Mouse (Mus musculus) liver, postnatal 0 days (tissue): ENCODE results near the gene Siglece. TPM values are rescaled to one million over a fixed set of nuclear protein-coding genes. Genes with fewer than 3 reads are reported as not detected.
"Not testable (repeated sequence)": the region's sequence is repeated elsewhere in the genome, so short reads cannot be mapped to it uniquely, and the experiment has no call there.

ENCODE experiments used
- ATAC-seq: fragments of 200-750 bp; cut with Nextera tagmentation; 2 replicates; pipeline ENCODE4 v1.8.0; 2017; ENCODE audit warnings: mild to moderate bottlenecking, moderate library complexity
- DNase-seq: peaks from one replicate; pipeline ENCODE4 v3.0.0-alpha.2; 2016
- H3K27ac ChIP-seq: fragments of 300-500 bp; sonication (generic); 2 replicates; pipeline ENCODE4 v1.5.1; 2014; ENCODE audit warnings: antibody characterized with exemption, moderate library complexity, mild to moderate bottlenecking, low read depth
- H3K27me3 ChIP-seq: fragments of 300-500 bp; sonication (generic); 2 replicates; pipeline ENCODE4 v1.6.1; 2014; ENCODE audit warnings: low read length, control low read depth, mixed read lengths; ENCODE audit not compliant: insufficient read depth
- H3K36me3 ChIP-seq: fragments of 300-500 bp; sonication (generic); replicated peaks from 2 replicates; pipeline ENCODE4 v1.6.1; 2014; ENCODE audit warnings: mild to moderate bottlenecking, control low read depth, low read length, moderate library complexity, mixed read lengths; ENCODE audit not compliant: insufficient read depth
- H3K4me1 ChIP-seq: fragments of 300-500 bp; sonication (generic); 2 replicates; pipeline ENCODE4 v1.6.1; 2014; ENCODE audit warnings: antibody characterized with exemption, mild to moderate bottlenecking, control low read depth; ENCODE audit not compliant: insufficient read depth
- H3K4me2 ChIP-seq: fragments of 300-500 bp; sonication (generic); 2 replicates; pipeline ENCODE4 v1.6.1; 2014; ENCODE audit warnings: low read depth, mild to moderate bottlenecking, low read length, moderate library complexity, mixed read lengths
- H3K4me3 ChIP-seq: fragments of 300-500 bp; sonication (generic); 2 replicates; pipeline ENCODE4 v1.5.1; 2014; ENCODE audit warnings: low read depth, low read length
- H3K9ac ChIP-seq: fragments of 300-500 bp; sonication (generic); replicated peaks from 2 replicates; pipeline ENCODE4 v1.6.1; 2014; ENCODE audit warnings: mild to moderate bottlenecking, moderate library complexity
- H3K9me3 ChIP-seq: fragments of 300-500 bp; sonication (generic); 2 replicates; pipeline ENCODE4 v1.6.1; 2016; ENCODE audit warnings: mild to moderate bottlenecking, control low read depth, low read length, mixed read lengths
- CTCF ChIP-seq: sonication (generic); IDR thresholded peaks from 2 replicates; pipeline ENCODE4 v1.5.1; 2016; ENCODE audit warnings: antibody characterized with exemption, low read depth
- EP300 ChIP-seq: IDR thresholded peaks from 2 replicates; pipeline ENCODE4 v1.6.1; 2016; ENCODE audit warnings: antibody characterized with exemption, low read depth, mild to moderate bottlenecking
- WGBS: fragments of 180-500 bp; shearing (Covaris S2); extraction: QIAGEN DNeasy Blood & Tissue Kit; methylation state at CpG from one replicate; pipeline ENCODE4 v1.1.7; 2014; ENCODE audit not compliant: insufficient replicate concordance; 5-methylcytosine and 5-hydroxymethylcytosine counted together
- polyA plus RNA-seq: library from polyadenylated mRNA; unstranded; fragments of >200 nt; fragmentation: Nextera tagmentation; extraction: Ambion mirVana; gene quantifications from 2 replicates; pipeline ENCODE4 v1.2.1, GENCODE M21; 2015

The Siglece gene
- polyA plus RNA-seq, 1 experiment from 2014 or later: 5.8 TPM

DNA sequence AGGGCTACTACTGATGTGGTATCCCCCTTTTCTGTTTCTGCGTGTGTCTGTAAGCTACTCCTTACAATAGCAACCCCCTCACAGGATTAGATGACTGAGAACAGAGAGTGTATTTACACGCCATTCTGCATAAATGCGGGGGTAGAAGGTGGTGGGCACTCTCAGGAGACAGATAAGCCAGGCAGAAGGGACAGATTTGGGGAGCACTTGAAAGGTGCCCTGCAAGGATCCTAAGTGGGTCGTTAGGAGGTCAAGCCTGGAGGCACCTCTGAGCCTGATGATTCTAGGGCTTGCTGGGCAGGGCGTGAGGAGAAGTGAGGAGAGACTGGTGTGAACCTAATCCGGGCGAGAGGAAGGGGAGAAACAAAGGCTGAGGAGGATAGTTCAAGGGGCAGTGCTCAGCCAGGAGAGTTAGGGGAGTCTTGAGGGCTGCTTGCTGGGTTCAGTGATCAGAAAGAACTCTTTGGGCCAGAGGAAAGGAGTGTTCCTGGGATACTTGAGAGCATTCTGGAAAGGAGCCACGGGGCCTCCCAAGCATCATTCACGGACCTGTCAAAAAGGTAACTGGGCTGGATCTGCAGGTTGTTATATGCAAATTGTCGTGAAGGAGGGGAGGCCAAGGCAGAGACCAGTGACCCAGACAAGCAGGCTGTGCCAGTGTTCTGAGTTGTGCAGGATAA is 12.8 kb upstream of the Siglece start:
- Histone ChIP-seq H3K4me3 (peak overlapping the region; percentile 66), H3K9ac (peak overlapping the region; percentile 67), H3K36me3 (peaks cover 24% of the 10 kb centered on the region), H3K4me2 (peak overlapping the region; percentile 74), H3K27me3 (no peaks in the 10 kb centered on the region), H3K9me3 (no peaks in the 10 kb centered on the region), H3K27ac (no peak overlapping the region), H3K4me1 (peaks cover 11% of the 10 kb centered on the region)
- TF ChIP-seq CTCF (no peak), EP300 (no peak)
- no peak for DNase-seq
- no peak for ATAC-seq
- 17% methylated on average over 10 of the region's 10 CpGs for WGBS

DNA sequence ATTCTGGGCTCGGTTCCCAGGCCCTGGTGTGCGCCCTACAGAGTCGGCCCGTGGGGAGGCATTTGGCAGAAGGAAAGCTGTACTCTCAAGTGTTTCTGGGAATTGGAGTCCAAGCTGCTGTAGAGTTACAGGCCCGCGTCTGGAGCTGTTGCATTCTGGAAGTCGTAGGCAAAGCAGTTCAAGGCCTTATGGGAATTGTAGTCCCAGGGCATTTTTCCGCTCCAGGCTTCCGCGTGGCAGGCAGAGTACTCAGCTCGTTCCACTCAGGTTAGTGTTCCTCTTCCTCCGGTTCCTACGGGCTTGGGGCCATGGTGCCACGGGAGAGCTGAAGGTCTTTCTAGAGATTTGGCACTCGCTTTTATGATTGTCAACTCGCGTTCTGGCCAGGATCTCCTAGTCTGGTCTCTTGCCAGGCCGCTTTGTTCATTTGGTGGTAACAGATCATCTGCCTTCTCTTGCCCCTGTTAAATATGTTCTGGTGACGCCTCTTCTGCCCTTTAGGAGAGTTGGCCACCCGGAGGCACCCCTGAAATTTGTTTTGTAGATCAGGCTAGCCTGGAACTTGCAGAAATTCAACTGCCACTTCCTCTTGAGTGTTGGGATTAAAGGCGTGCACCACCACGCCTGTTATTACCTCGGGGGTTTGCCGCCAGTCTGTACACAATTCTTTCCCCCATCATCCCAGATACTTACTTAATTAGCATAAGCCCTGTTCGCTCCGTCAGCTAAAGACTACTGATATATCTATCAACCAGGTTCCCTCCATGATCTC is 12.0 kb upstream of the Siglece start, which contains the start of gene Ctu1:
Ctu1 (plus strand) TSS at position 208 of the 772 bp plus-strand sequence.
- under 1% methylated on average over 26 of the region's 26 CpGs for WGBS
- no peaks in the 10 kb centered on the region for H3K9me3 ChIP-seq
- peak within 1 kb of the TSS; percentile 49 for H3K27ac ChIP-seq
- H3K4me2 ChIP-seq: peak within 1 kb of the TSS; percentile 74
- peaks cover 18% of the 10 kb centered on the region for H3K36me3 ChIP-seq
- ATAC-seq: peak; percentile 98
- TF ChIP-seq CTCF (no peak), EP300 (no peak)
- peak within 1 kb of the TSS; percentile 66 for H3K4me3 ChIP-seq
- no peaks in the 10 kb centered on the region for H3K27me3 ChIP-seq
- peaks cover 11% of the 10 kb centered on the region for H3K4me1 ChIP-seq
- peak within 1 kb of the TSS; percentile 67 for H3K9ac ChIP-seq
- peak; percentile 83 for DNase-seq

DNA sequence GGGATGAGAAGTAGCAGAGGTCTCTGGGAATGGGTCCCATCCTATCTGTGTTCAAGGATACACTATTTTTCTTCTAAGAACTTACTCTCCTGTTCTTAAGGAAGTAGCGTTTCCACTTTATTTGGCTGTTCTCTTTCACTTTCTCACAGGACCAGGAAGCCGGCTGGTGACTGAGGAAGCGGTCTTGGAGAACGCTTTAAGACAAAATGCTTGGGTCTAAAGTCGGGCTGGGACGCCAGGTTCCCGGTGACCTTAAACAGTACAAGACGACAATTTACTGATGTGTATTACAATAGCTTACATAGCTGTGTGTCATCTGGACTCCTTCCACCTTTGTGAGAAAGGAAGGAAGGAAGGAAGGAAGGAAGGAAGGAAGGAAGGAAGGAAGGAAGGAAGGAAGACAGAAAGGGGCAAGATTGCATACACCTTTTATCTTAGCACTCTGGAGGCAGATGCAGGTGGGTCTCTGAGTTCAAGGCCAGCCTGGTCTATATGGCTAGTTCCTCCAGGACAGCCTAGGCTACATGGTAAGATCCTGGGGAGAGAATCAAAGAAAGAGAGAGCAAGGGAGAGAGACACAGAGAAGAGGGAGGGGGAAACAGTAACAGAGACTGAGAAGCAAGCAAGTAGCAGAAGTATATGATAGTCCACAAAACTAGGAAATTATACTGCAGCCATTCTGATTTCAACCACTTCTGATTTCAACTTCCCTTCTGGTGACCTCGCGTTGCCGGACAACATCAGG is 11.3 kb upstream of the Siglece start:
- ATAC-seq (no peak; the same call in 1 of the 2 replicates), DNase-seq (no peak)
- TF ChIP-seq CTCF (no peak), EP300 (no peak)
- Histone ChIP-seq H3K9ac (peak overlapping the region; percentile 12; the same call in 1 of the 2 replicates), H3K36me3 (peaks cover 11% of the 10 kb centered on the region), H3K27ac (peak overlapping the region; percentile 46), H3K9me3 (no peaks in the 10 kb centered on the region), H3K27me3 (no peaks in the 10 kb centered on the region), H3K4me2 (peak overlapping the region; percentile 74), H3K4me3 (peak overlapping the region; percentile 66), H3K4me1 (peaks cover 11% of the 10 kb centered on the region)
- WGBS: 59% methylated on average over 11 of the region's 11 CpGs

DNA sequence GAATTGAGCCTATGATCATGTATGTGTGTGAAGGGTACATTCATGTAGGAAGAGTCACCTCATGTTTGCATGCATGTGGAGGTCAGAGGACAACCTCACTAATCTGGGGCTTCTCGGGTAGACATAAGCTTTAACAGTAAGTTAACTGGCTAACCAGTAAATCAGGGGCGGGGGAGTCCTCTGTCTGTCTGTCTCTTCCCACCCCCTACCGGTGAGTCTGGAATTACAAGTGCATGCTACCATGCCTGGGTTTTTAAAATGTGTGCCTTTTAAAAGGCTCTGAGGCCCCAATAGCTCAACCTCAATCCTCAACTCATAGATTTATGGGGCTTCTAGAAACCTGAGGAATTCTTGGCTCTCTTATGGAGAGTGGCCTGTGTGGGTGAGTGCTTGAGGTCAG is 8.6 kb upstream of the Siglece start:
- no peaks in the 10 kb centered on the region for H3K27me3 ChIP-seq
- TF ChIP-seq CTCF (peak; percentile 62), EP300 (no peak)
- peak overlapping the region; percentile 24; the same call in 1 of the 2 replicates for H3K27ac ChIP-seq
- DNase-seq (peak; percentile 55), ATAC-seq (no peak)
- no peak overlapping the region for H3K4me3 ChIP-seq
- no peaks in the 10 kb centered on the region for H3K9me3 ChIP-seq
- no peak overlapping the region for H3K9ac ChIP-seq
- peaks cover 11% of the 10 kb centered on the region for H3K4me1 ChIP-seq
- H3K36me3 ChIP-seq: no peaks in the 10 kb centered on the region
- 10% methylated on average over 3 of the region's 3 CpGs for WGBS
- no peak overlapping the region for H3K4me2 ChIP-seq

DNA sequence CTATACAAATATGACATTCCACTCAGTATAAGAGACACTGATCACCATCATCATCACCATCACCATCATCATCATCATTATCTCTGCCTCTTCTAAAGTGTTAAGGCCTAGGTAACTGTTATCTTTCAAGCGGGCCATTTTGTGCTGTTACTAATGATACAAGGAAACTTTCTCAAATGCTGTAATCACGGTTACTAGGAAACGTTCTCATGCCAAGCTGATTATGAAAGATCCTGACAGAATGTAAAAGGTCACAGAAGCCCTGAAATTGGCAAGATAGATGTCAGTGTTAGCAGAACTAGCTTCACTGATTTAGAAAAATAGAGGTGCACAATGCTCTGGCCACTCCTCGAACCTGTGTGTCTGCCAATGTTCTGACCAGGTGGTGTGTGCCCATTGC is 7.3 kb upstream of the Siglece start:
- not testable (repeated sequence) for H3K4me1 ChIP-seq, H3K36me3 ChIP-seq, H3K27me3 ChIP-seq, H3K9me3 ChIP-seq, DNase-seq, ATAC-seq, H3K4me2 ChIP-seq, H3K9ac ChIP-seq, H3K4me3 ChIP-seq, H3K27ac ChIP-seq
- WGBS: 57% methylated on average over 4 of the region's 4 CpGs

DNA sequence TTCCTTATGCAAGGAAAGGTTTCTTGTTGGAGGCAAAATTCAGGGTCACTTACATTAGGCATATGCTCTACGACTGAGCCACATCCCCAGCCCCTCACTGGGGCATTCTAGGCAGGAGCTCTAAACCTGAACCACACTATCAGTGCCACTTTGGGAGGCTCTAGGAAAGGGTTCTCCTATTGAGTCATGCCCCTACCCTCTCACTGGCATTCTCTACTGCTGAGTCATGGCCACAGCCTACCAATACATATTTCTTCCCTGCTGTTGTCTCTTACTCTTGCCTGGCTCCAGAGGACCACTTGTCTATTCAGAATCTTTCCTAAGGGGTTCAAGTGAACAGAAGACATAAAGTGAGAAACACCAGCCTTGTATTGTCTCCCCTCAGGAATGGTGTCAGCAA is 2.8 kb upstream of the Siglece start:
- no peak overlapping the region; the same call in 1 of the 2 replicates for H3K27ac ChIP-seq
- TF ChIP-seq CTCF (no peak), EP300 (no peak)
- H3K9ac ChIP-seq: no peak overlapping the region
- peaks cover 2% of the 10 kb centered on the region; the same call in 1 of the 2 replicates for H3K4me1 ChIP-seq
- no peak overlapping the region for H3K4me2 ChIP-seq
- H3K36me3 ChIP-seq: no peaks in the 10 kb centered on the region
- no peaks in the 10 kb centered on the region for H3K9me3 ChIP-seq
- H3K4me3 ChIP-seq: no peak overlapping the region
- H3K27me3 ChIP-seq: no peaks in the 10 kb centered on the region
- 92% methylated on average over 1 of the region's 1 CpGs for WGBS
- DNase-seq (no peak), ATAC-seq (no peak)
